ENCODE assay signal across 25 mouse cellular contexts in the genomic region with DNA sequence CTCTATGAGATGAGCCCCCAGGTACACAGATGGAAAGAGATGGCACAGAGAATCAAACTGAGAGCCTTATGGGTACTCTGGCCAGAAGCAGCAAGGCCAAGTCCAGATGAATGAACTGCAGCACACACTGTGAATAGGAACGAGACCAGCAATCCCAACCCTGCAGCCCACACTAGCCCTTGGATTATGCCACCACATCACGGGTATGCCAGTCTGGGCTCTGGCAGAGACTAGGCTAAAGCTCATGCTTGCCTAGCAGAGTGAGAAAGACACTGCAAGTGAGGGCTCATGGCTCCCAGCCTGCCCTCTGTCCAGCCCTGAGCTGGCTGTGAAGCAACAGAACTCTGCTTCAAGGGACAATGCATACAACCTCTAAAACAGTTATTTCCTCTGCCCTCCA. TPM values are rescaled to one million over a fixed set of nuclear protein-coding genes. Genes with fewer than 3 reads are reported as not detected.
DNase-seq lines count a peak whose midpoint lies in the region; ATAC-seq and TF ChIP-seq lines count a peak whose summit lies in the region.
"Had no signal": no experiment of that assay in that cellular context is flagged by ENCODE, and none has a peak within 500 bp of the region (broad histone marks: within the 10 kb centered on the region; RNA-seq: fewer than 3 reads in every experiment).

No protein-coding gene starts in this region.

- no peak for TF ChIP-seq CTCF in midbrain, postnatal 0 days (IDR thresholded peaks at IDR 0.05)

- no peak overlapping the region for H3K4me2 ChIP-seq in hindbrain, embryonic 16.5 days (ENCODE audit: low read length)
- no peak overlapping the region for H3K4me2 ChIP-seq in hindbrain, embryonic 13.5 days
- H3K4me2 ChIP-seq in midbrain, postnatal 0 days (ENCODE audit: low read depth, low read length, poor library complexity, severe bottlenecking) = no peak overlapping the region
- no peak overlapping the region for H3K4me2 ChIP-seq in midbrain, embryonic 13.5 days (replicated peaks)
- H3K4me2 ChIP-seq: embryonic facial prominence, embryonic 15.5 days; heart, embryonic 13.5 days; hindbrain, embryonic 12.5 days had no signal

- no peaks in the 10 kb centered on the region for H3K9me3 ChIP-seq in hindbrain, embryonic 16.5 days (ENCODE audit: control insufficient read depth, low read length)
- no peaks in the 10 kb centered on the region for H3K9me3 ChIP-seq in hindbrain, embryonic 13.5 days
- H3K9me3 ChIP-seq in midbrain, postnatal 0 days (ENCODE audit: low read length) = no peaks in the 10 kb centered on the region
- H3K9me3 ChIP-seq in midbrain, embryonic 13.5 days = no peaks in the 10 kb centered on the region
- H3K9me3 ChIP-seq: embryonic facial prominence, embryonic 15.5 days; forebrain, embryonic 10.5 days; heart, embryonic 13.5 days; hindbrain, embryonic 12.5 days had no signal

- no peak overlapping the region for H3K4me3 ChIP-seq in hindbrain, embryonic 16.5 days (ENCODE audit: low read length)
- no peak overlapping the region for H3K4me3 ChIP-seq in hindbrain, embryonic 13.5 days
- H3K4me3 ChIP-seq in midbrain, postnatal 0 days (ENCODE audit: low read depth, low read length) = no peak overlapping the region
- H3K4me3 ChIP-seq in midbrain, embryonic 13.5 days (replicated peaks) = no peak overlapping the region
- H3K4me3 ChIP-seq: embryonic facial prominence, embryonic 15.5 days; erythroblast, embryonic 14.5 days; forebrain, embryonic 10.5 days; gastrocnemius, adult 2 months; heart, embryonic 13.5 days; hindbrain, embryonic 12.5 days had no signal

- H3K27me3 ChIP-seq in hindbrain, embryonic 16.5 days (replicated peaks; ENCODE audit: control insufficient read depth, insufficient read depth, low read length) = no peaks in the 10 kb centered on the region
- no peaks in the 10 kb centered on the region for H3K27me3 ChIP-seq in hindbrain, embryonic 13.5 days
- no peaks in the 10 kb centered on the region for H3K27me3 ChIP-seq in midbrain, postnatal 0 days (ENCODE audit: insufficient read depth, low read length)
- no peaks in the 10 kb centered on the region for H3K27me3 ChIP-seq in midbrain, embryonic 13.5 days
- H3K27me3 ChIP-seq: embryonic facial prominence, embryonic 15.5 days; Patski had no signal

- H3K4me1 ChIP-seq in hindbrain, embryonic 16.5 days (ENCODE audit: control insufficient read depth, insufficient read depth, low read depth, low read length) = no peaks in the 10 kb centered on the region
- H3K4me1 ChIP-seq in hindbrain, embryonic 13.5 days (replicated peaks) = peaks cover 2% of the 10 kb centered on the region; the same call in 1 of the 2 replicates
- H3K4me1 ChIP-seq in midbrain, postnatal 0 days (ENCODE audit: insufficient read depth, low read length) = no peaks in the 10 kb centered on the region
- 0 out of 2 replicates have a peak, but pooled peaks cover 3% of the 10 kb centered on the region for H3K4me1 ChIP-seq in midbrain, embryonic 13.5 days (replicated peaks)
- H3K4me1 ChIP-seq: embryonic facial prominence, embryonic 15.5 days; hindbrain, embryonic 12.5 days had no signal

- no peak overlapping the region for H3K9ac ChIP-seq in hindbrain, embryonic 16.5 days (ENCODE audit: low read depth, low read length)
- no peak overlapping the region for H3K9ac ChIP-seq in hindbrain, embryonic 13.5 days
- no peak overlapping the region for H3K9ac ChIP-seq in midbrain, postnatal 0 days (replicated peaks; ENCODE audit: low read length, poor library complexity, severe bottlenecking)
- H3K9ac ChIP-seq in midbrain, embryonic 13.5 days (replicated peaks) = no peak overlapping the region
- H3K9ac ChIP-seq: embryonic facial prominence, embryonic 15.5 days; heart, embryonic 13.5 days; hindbrain, embryonic 12.5 days had no signal

- H3K36me3 ChIP-seq in hindbrain, embryonic 16.5 days (ENCODE audit: control insufficient read depth, insufficient read depth, low read length) = no peaks in the 10 kb centered on the region
- 0 out of 2 replicates have a peak, but pooled peaks cover 5% of the 10 kb centered on the region for H3K36me3 ChIP-seq in hindbrain, embryonic 13.5 days
- H3K36me3 ChIP-seq in midbrain, postnatal 0 days (ENCODE audit: insufficient read depth, low read length) = no peaks in the 10 kb centered on the region
- peaks cover 3% of the 10 kb centered on the region; the same call in 1 of the 2 replicates for H3K36me3 ChIP-seq in midbrain, embryonic 13.5 days
- H3K36me3 ChIP-seq: embryonic facial prominence, embryonic 15.5 days; heart, embryonic 13.5 days had no signal

- peak; percentile 72 for ATAC-seq in hindbrain, embryonic 16.5 days
- no peak for ATAC-seq in hindbrain, embryonic 13.5 days (ENCODE audit: low FRiP score)
- peak; percentile 57; the same call in 1 of the 2 replicates for ATAC-seq in midbrain, postnatal 0 days (ENCODE audit: low FRiP score)
- no peak for ATAC-seq in midbrain, embryonic 13.5 days
- ATAC-seq: activated CD4-positive, CD25-positive, alpha-beta regulatory T cell, adult 4 months; Patski had no signal

- 89% methylated on average over 2 of the region's 2 CpGs for WGBS in hindbrain, embryonic 16.5 days
- 94% methylated on average over 2 of the region's 2 CpGs for WGBS in hindbrain, embryonic 13.5 days
- WGBS in midbrain, postnatal 0 days = 78% methylated on average over 2 of the region's 2 CpGs
- WGBS in midbrain, embryonic 13.5 days = 81% methylated on average over 2 of the region's 2 CpGs

- DNase-seq in cerebellum, postnatal 14 days = peak; percentile 58 to 62
- no peak for DNase-seq in cerebellum, adult 11 months
- peak; percentile 53 for DNase-seq in midbrain, postnatal 0 days (ENCODE audit: low spot score)
- DNase-seq: adrenal gland, adult 2 months; adrenal gland, postnatal 25 days; embryo, embryonic 11 days; gastrocnemius, adult 2 months; gastrocnemius, postnatal 36 days; heart, adult 11 months; heart, postnatal 36 days; kidney, adult 11 months had no signal

- no peak overlapping the region for H3K27ac ChIP-seq in hindbrain, embryonic 16.5 days (ENCODE audit: low read depth, low read length)
- no peak overlapping the region for H3K27ac ChIP-seq in hindbrain, embryonic 13.5 days
- no peak overlapping the region for H3K27ac ChIP-seq in midbrain, postnatal 0 days (ENCODE audit: low read depth, low read length)
- H3K27ac ChIP-seq in midbrain, embryonic 13.5 days = no peak overlapping the region
- H3K27ac ChIP-seq: embryonic facial prominence, embryonic 15.5 days; forebrain, embryonic 10.5 days; gastrocnemius, adult 2 months; heart, embryonic 13.5 days; hindbrain, embryonic 12.5 days had no signal

RNA-seq across cellular contexts. Expression of gene Wnt7a, which starts 26.7 kb away (rescaled TPM):
- 7.9 and 11.2 TPM in 2 replicates for polyA plus RNA-seq in hindbrain, embryonic 16.5 days (2015; fragmentation: Nextera tagmentation; extraction: Ambion mirVana)
- 10.5 and 11.5 TPM in 2 replicates for polyA plus RNA-seq in hindbrain, embryonic 13.5 days (2015; fragmentation: Nextera tagmentation; extraction: Ambion mirVana)
- total RNA-seq in midbrain, postnatal 0 days (2014; rRNA removed) = 12.9 TPM in 2 replicates
- 6.4 and 8.5 TPM in 2 replicates for polyA plus RNA-seq in midbrain, postnatal 0 days (2015; fragmentation: Nextera tagmentation; extraction: Ambion mirVana)
- polyA plus RNA-seq in midbrain, embryonic 13.5 days (2015; fragmentation: Nextera tagmentation; extraction: Ambion mirVana) = 9.4 and 9.9 TPM in 2 replicates
- total RNA-seq: adrenal gland, adult 2 months; adrenal gland, postnatal 25 days; CH12.LX; common myeloid progenitor, adult 5-6 weeks; gastrocnemius, adult 2 months; gastrocnemius, postnatal 36 days; heart, postnatal 36 days had no signal
- polyA plus RNA-seq: activated CD4-positive, CD25-positive, alpha-beta regulatory T cell, adult 4 months; adrenal gland, adult 2 months; erythroblast, embryonic 14.5 days; heart, postnatal 0 days; intestine, embryonic 14.5 days had no signal

Comparison
In these comparisons a context has a peak if more than half of its experiments do, and no peak if none do; other contexts are left out.
1. ATAC-seq: peak in hindbrain, embryonic 16.5 days (single experiment) and midbrain, postnatal 0 days (single experiment); none in hindbrain, embryonic 13.5 days (single experiment) and midbrain, embryonic 13.5 days (single experiment).